Mouse (Mus musculus): ENCODE measurements around the gene Mmaa. TPM values are rescaled to one million over a fixed set of nuclear protein-coding genes. Genes with fewer than 3 reads are reported as not detected.

Mmaa gene
- polyA plus RNA-seq, 1 experiment from 2014 or later: 10.0 TPM

DNA sequence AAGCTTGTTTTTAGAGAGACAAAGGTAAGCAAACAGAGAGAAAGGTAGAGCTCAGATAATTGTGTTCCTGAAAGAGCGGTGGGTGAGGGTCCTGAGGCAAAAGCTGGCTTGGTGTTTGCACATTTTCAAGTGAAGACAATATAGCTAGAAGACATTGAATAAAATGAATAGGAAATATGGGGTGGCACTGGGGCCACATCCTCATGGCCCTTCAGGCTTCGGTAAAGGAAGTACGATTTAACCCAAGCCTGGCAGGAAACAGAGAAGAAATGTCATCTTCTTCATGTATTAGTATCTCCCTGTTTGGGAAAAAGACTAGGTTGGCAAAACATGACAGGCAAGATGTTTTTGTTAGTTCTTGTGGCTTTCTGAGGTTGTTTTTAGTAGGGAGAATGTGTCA, 68.7 kb downstream of the Mmaa start:
- H3K4me2 ChIP-seq (replicated peaks; ENCODE audit: low read depth): no peak overlapping the region

DNA sequence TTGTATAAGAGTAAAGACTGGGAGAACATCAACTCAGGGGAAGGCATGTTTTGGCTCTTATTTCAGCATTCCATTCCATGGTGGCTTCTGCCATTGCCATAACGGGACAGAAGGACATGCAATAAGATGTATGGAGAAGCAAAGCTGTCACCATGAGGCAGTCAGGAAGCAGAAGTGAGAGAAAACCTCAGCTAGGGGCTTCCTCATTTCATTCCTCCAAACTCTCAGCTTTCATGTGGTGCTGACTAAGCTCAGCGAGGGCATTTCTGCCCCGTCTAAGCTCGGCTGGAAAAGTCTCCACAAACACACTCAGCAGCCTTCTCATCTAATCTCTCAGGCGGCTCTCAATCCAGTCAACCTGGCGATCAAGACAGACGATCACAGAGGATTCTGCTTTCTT, 69.2 kb downstream of the Mmaa start:
- ATAC-seq (ENCODE audit: low FRiP score, low TSS enrichment) (no peak), DNase-seq (ENCODE audit: low spot score) (no peak)
- Histone ChIP-seq H3K4me2 (replicated peaks; ENCODE audit: low read depth) (no peak overlapping the region), H3K27ac (replicated peaks) (no peak overlapping the region), H3K4me1 (replicated peaks; ENCODE audit: control insufficient read depth, insufficient read depth) (no peaks in the 10 kb centered on the region), H3K27me3 (ENCODE audit: control insufficient read depth, insufficient read depth, low read length) (no peaks in the 10 kb centered on the region), H3K9ac (ENCODE audit: low read length) (no peak overlapping the region), H3K4me3 (ENCODE audit: low read depth, low read length) (no peak overlapping the region), H3K9me3 (ENCODE audit: control insufficient read depth, low read length) (no peaks in the 10 kb centered on the region), H3K36me3 (ENCODE audit: control insufficient read depth, insufficient read depth, low read length) (no peaks in the 10 kb centered on the region)
- WGBS: 64% methylated on average over 7 of the region's 7 CpGs
- TF ChIP-seq EP300 (optimal IDR thresholded peaks at IDR 0.05): no peak
- TF ChIP-seq CTCF (IDR thresholded peaks at IDR 0.05; ENCODE audit: low read depth): no peak

More for the DNA sequence above, 68.7 kb downstream of the Mmaa start:
- no peak overlapping the region for H3K9ac ChIP-seq (ENCODE audit: low read length)
- H3K27me3 ChIP-seq (ENCODE audit: control insufficient read depth, insufficient read depth, low read length): no peaks in the 10 kb centered on the region
- H3K4me3 ChIP-seq (ENCODE audit: low read depth, low read length): no peak overlapping the region
- H3K9me3 ChIP-seq (ENCODE audit: control insufficient read depth, low read length): no peaks in the 10 kb centered on the region
- WGBS: 85% methylated on average over 3 of the region's 3 CpGs
- DNase-seq (ENCODE audit: low spot score) (no peak), ATAC-seq (ENCODE audit: low FRiP score, low TSS enrichment) (no peak)
- no peak for TF ChIP-seq EP300 (optimal IDR thresholded peaks at IDR 0.05)
- TF ChIP-seq CTCF (IDR thresholded peaks at IDR 0.05; ENCODE audit: low read depth): no peak
- no peak overlapping the region for H3K27ac ChIP-seq (replicated peaks)
- H3K36me3 ChIP-seq (ENCODE audit: control insufficient read depth, insufficient read depth, low read length): no peaks in the 10 kb centered on the region
- H3K4me1 ChIP-seq (replicated peaks; ENCODE audit: control insufficient read depth, insufficient read depth): no peaks in the 10 kb centered on the region

DNA sequence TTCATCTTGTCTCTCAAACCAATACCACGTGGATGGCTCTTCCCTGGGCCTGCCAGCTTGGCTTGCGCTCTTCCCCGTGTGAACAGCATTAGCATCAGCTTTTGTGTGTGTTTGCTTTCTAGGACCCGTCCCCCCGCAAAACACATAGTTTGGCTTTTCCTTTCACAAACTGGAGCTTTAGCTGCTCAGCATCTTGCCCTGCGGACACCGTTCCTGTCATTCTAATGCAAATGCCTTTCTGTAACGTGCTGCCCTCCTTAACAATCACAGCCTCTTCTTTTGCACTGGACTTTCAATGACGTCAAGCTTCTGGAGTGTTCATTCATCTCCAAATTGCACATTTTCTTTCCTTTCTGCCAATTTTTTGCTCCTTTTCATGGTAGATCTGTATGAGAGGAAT, 70.4 kb downstream of the Mmaa start:
- no peaks in the 10 kb centered on the region for H3K36me3 ChIP-seq (ENCODE audit: control insufficient read depth, insufficient read depth, low read length)
- no peak overlapping the region for H3K4me3 ChIP-seq (ENCODE audit: low read depth, low read length)
- no peak for TF ChIP-seq EP300 (optimal IDR thresholded peaks at IDR 0.05)
- TF ChIP-seq CTCF (IDR thresholded peaks at IDR 0.05; ENCODE audit: low read depth): no peak
- ATAC-seq (ENCODE audit: low FRiP score, low TSS enrichment) (no peak), DNase-seq (ENCODE audit: low spot score) (no peak)
- no peaks in the 10 kb centered on the region for H3K9me3 ChIP-seq (ENCODE audit: control insufficient read depth, low read length)
- H3K27me3 ChIP-seq (ENCODE audit: control insufficient read depth, insufficient read depth, low read length): no peaks in the 10 kb centered on the region
- no peak overlapping the region for H3K4me2 ChIP-seq (replicated peaks; ENCODE audit: low read depth)
- no peak overlapping the region for H3K27ac ChIP-seq (replicated peaks)
- no peak overlapping the region for H3K9ac ChIP-seq (ENCODE audit: low read length)
- WGBS: 92% methylated on average over 9 of the region's 9 CpGs
- no peaks in the 10 kb centered on the region for H3K4me1 ChIP-seq (replicated peaks; ENCODE audit: control insufficient read depth, insufficient read depth)

DNA sequence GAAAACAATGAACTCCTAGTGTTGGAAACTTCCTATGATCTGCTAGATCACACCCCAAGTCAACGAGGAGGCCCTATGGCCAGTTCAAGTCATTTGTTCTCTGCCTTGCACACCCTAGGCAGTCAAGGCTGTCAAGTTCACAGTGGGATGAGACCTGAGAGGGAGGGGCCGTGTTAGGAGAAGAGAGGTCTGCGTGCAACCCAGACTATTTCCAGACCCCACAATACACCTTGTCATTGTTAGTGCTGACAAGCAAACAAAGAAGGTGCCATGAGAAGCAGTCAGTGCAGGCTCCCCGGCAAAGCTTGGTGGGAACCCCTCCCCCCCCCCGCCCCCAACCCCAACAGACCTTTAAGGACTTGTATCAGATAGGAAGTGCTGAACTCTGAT, 72.0 kb downstream of the Mmaa start:
- Histone ChIP-seq H3K27ac (replicated peaks) (no peak overlapping the region), H3K36me3 (ENCODE audit: control insufficient read depth, insufficient read depth, low read length) (no peaks in the 10 kb centered on the region), H3K4me2 (replicated peaks; ENCODE audit: low read depth) (no peak overlapping the region), H3K9ac (ENCODE audit: low read length) (no peak overlapping the region), H3K4me1 (replicated peaks; ENCODE audit: control insufficient read depth, insufficient read depth) (no peaks in the 10 kb centered on the region), H3K4me3 (ENCODE audit: low read depth, low read length) (no peak overlapping the region), H3K27me3 (ENCODE audit: control insufficient read depth, insufficient read depth, low read length) (no peaks in the 10 kb centered on the region), H3K9me3 (ENCODE audit: control insufficient read depth, low read length) (no peaks in the 10 kb centered on the region)
- ATAC-seq (ENCODE audit: low FRiP score, low TSS enrichment) (no peak), DNase-seq (ENCODE audit: low spot score) (no peak)
- TF ChIP-seq EP300 (optimal IDR thresholded peaks at IDR 0.05): no peak
- no peak for TF ChIP-seq CTCF (IDR thresholded peaks at IDR 0.05; ENCODE audit: low read depth)
- 64% methylated on average over 5 of the region's 5 CpGs for WGBS

DNA sequence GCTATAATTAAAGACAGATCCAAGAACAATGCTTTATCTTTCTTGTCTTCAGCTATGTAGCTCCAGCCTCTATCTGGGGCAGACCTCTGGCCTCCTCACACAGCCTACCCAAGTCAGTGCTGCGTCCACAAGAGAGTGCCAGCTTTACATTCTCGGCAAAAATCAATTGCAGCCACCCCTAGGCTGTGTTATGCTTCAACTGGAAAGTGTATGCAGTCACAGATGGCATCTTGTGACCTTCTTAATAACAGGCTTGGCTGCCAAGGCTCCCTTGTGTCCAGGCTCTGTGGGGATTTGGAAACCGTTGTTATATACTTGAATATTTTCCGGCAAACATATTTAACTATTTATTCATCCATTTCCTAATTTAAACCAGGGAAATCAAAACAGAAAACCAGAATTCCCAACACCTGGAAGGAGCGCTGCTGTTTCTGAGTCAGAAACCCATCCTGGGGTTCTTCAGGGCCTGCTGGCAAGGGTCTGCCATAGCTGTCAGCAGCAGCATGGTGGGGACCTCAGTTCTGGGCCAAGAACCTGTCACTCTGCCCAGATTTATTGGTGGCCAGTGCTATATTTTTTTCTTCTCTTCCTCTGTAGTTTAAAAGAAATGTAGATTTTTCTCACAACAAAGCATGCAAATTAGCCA, 72.5 kb downstream of the Mmaa start:
- DNase-seq (ENCODE audit: low spot score) (no peak), ATAC-seq (ENCODE audit: low FRiP score, low TSS enrichment) (no peak)
- H3K36me3 ChIP-seq (ENCODE audit: control insufficient read depth, insufficient read depth, low read length): no peaks in the 10 kb centered on the region
- no peak overlapping the region for H3K4me2 ChIP-seq (replicated peaks; ENCODE audit: low read depth)
- no peak overlapping the region for H3K4me3 ChIP-seq (ENCODE audit: low read depth, low read length)
- WGBS: 50% methylated on average over 5 of the region's 5 CpGs
- no peaks in the 10 kb centered on the region for H3K27me3 ChIP-seq (ENCODE audit: control insufficient read depth, insufficient read depth, low read length)
- H3K27ac ChIP-seq (replicated peaks): no peak overlapping the region
- no peak for TF ChIP-seq EP300 (optimal IDR thresholded peaks at IDR 0.05)
- TF ChIP-seq CTCF (IDR thresholded peaks at IDR 0.05; ENCODE audit: low read depth): no peak
- H3K4me1 ChIP-seq (replicated peaks; ENCODE audit: control insufficient read depth, insufficient read depth): no peaks in the 10 kb centered on the region
- no peak overlapping the region for H3K9ac ChIP-seq (ENCODE audit: low read length)
- no peaks in the 10 kb centered on the region for H3K9me3 ChIP-seq (ENCODE audit: control insufficient read depth, low read length)

Other genes starting within 250 kb of the Mmaa start
- gene 1700011L22Rik, start 46.4 kb downstream of the Mmaa start, polyA plus RNA-seq (2015; fragmentation: Nextera tagmentation; extraction: Ambion mirVana): not detected in 2 replicates
- 25.9 and 31.5 TPM in 2 replicates for gene Smad1, start 104.6 kb upstream of the Mmaa start, polyA plus RNA-seq (2015; fragmentation: Nextera tagmentation; extraction: Ambion mirVana)